Mouse (Mus musculus) cerebral cortex, adult 2 months (tissue): ENCODE measurements around the gene Phf23.

Experiments
- WGBS: fragments of 180-500 bp; shearing (Covaris S2); methylation state at CpG from one replicate; pipeline ENCODE4 v1.1.7; 2018; 5-methylcytosine and 5-hydroxymethylcytosine counted together

Gene Phf23

DNA sequence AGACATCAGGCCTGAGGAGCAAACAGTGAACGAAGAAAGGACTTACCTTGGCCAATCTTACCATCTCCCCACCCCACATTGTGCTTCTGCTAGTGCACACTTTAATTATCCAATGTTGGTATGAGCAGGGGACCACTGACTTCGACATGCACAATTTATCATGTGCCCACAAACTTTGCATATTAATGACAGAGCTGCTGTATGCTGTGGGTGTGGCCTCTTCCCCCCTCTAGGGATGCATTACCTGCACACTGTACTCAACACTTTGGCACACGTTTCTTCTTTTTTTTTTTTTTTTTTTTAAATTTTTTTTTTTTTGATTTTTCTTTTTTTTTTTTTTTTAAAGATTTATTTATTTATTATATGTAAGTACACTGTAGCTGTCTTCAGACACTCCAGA lies 24.8 kb upstream of the Phf23 start:
- 79% methylated on average over 3 of the region's 3 CpGs for WGBS

- 94% methylated on average over 2 of the region's 2 CpGs for WGBS
These were observed 20.7 kb upstream of the Phf23 start for GRCm38 (mm10) chr11:69974907-69975306.

DNA sequence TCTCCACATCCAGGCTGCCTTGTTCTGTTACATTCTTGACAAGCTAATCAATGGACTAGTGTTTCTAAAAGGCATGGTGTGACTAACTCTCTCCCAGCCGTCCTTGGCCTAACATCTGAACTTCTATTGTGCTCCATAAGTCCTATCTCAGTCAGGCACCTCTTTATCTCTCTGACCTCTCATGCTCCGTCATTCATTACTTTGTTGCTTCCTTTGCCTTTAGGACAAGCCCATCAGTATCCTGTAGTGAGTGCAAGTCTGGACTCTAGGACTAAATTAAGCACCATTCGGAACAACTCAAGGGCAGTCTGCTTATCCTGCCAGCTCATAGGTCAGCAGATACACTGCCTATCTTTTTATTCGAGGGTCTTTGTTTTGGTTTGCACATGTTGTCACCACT lies 19.3 kb upstream of the Phf23 start:
- WGBS, result 78% methylated on average over 4 of the region's 4 CpGs

GRCm38 (mm10) chr11:69979827-69980195 lies 15.8 kb upstream of the Phf23 start:
- WGBS, result 1% methylated on average over 16 of the region's 16 CpGs

DNA sequence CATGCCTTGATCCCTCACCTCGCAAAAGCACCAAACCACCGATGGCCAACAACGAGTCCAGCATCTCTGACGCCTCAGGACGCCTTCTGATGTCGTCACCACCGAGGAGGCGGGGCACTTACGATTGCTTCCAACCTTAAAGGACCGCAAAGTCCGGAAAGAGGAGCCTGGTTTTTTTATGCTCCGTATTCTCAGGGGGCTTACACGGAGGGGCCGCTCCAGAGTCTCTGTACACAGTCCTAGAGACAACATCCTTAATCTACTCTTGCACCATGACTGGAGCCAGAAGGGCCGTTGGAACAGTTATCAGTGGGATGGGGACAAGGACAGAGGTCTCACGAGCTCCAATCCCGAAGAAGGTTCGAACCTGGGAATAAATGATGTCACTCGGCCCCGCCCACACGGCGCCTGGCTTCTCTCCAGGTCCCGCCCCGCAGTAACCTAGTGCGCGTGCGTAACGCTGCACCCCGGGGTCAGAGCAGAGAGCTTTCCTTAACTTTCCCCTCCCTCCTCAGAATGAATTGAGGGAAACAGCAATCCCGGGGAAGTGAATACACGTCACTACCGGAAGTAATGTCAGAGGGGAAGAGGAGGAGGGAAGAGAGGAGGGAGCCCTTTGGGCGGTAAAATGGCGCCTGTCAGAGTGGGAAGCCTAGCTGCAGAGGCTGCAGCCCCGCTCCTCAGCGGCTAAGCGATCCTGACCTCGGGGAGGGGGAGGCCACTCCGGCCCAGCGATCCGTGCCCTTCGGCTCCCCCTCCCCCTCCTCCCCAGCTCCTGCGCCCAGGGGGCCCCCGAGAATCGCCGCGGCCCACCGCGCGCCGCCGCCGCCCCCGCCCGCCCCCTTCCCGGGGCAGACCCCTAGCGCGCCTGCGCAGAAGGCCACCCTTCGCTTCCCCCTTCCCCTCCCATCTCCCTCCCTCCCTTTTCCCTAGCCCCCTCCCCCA lies 15.1 kb upstream of the Phf23 start:
- WGBS, result under 1% methylated on average over 43 of the region's 60 CpGs

- WGBS, result under 1% methylated on average over 38 of the region's 43 CpGs
These were observed 14.3 kb upstream of the Phf23 start, which contains the start of gene Ctdnep1 for GRCm38 (mm10) chr11:69981141-69981762. TSS of gene Ctdnep1 (plus strand) at chr11:69981156.

DNA sequence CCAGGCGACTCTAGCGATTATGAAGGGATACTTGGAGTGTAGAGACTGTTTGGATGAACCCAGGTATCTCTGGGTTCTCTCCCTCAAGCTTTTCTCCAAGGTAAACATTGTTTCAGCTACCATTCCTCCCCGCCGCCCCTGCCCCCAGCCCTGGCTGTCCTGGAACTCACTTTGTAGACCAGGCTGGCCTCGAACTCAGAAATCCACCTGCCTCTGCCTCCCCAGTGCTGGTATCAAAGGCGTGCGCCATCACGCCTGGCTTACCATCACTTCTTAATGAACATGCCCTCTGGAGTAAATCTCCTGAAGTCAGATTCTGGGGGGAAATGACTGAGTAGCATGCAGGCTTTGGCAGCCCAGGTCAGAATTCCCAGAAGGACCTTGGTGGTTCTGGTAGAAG lies 13.4 kb upstream of the Phf23 start, which contains the start of gene Elp5:
Elp5 (minus strand) TSS at position 293 of the 400 bp plus-strand sequence.
- WGBS, result 44% methylated on average over 8 of the region's 8 CpGs

- WGBS, result 10% methylated on average over 5 of the region's 5 CpGs
These were observed 12.7 kb upstream of the Phf23 start for GRCm38 (mm10) chr11:69982877-69983276.

GRCm38 (mm10) chr11:69983377-69983776 lies 12.2 kb upstream of the Phf23 start:
- WGBS, result 63% methylated on average over 4 of the region's 4 CpGs

DNA sequence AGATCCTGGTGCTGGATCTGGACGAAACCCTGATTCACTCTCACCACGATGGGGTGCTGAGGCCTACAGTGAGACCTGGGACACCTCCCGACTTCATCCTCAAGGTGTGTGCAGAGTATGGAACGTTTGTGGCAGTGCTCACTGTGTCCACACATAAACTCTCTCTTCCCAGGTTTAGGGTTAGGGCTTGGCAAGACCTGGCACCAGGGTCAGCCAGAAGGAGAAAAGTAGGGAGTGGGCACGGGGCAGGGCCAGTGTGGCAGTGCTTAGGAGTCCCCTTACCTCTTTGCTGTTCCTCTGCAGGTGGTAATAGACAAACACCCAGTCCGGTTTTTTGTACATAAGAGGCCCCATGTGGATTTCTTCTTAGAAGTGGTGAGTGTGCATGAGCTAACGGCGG lies 11.1 kb upstream of the Phf23 start:
- WGBS, result 91% methylated on average over 8 of the region's 8 CpGs

DNA sequence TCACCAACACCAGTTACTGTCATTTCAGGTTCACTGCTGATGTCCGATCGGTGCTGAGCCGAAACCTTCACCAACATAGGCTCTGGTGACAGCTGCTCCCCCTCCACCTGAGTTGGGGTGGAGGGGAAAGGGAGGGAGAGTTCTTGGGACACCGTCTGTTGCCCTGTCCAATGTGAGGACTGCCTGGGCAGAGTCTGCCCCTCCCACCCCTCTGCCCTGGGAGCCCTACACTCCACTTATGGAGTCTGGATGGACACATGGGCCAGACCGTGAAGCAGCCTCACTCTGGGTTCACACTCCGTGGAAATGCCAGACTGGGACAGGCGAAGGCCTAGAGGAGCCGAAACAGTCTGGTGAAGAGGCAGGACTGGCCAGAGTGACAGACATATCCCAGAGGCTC lies 5.6 kb upstream of the Phf23 start:
- WGBS, result 91% methylated on average over 8 of the region's 8 CpGs

- under 1% methylated on average over 40 of the region's 40 CpGs for WGBS
These were observed 4.5 kb upstream of the Phf23 start, which contains the start of gene Gabarap for GRCm38 (mm10) chr11:69990850-69991691. TSS of gene Gabarap (plus strand) at chr11:69991143.

GRCm38 (mm10) chr11:69991711-69992110 lies 3.9 kb upstream of the Phf23 start:
- under 1% methylated on average over 15 of the region's 15 CpGs for WGBS

DNA sequence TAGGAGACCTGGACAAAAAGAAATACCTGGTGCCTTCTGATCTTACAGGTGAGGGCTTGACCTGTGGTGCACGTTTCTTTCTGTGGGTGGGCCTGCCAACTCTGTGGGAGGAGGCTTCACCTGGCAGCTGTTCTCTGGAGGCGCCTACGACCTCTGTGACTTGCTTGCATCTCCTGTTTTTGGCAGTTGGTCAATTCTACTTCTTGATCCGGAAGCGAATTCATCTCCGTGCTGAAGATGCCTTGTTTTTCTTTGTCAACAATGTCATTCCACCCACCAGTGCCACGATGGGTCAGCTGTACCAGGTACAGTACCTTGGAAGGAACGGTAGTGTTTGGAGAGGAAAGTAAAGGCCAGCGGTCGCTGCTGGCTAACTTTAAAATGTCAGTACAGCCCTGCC lies 3.2 kb upstream of the Phf23 start:
- WGBS, result 55% methylated on average over 10 of the region's 10 CpGs

DNA sequence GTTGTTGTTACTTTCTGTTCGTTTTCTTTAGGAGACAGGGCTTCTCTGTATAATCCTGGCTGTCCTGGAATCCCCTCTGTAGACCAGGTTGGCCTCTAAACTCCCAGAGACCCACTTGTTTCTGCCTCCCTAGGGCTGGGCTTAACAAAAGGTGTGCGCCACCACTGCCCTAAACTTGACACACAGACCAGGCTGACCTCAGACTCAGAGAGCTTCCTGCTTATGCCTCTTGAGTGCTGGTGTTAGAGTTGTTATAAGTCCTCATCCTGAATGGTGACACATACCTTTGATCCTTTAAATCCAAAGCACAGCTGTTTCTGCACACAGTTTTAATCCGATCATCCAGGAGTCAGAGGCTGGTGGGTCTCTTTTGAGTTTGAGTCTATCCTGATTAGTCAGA lies 2.6 kb upstream of the Phf23 start:
- WGBS, result 79% methylated on average over 3 of the region's 3 CpGs

DNA sequence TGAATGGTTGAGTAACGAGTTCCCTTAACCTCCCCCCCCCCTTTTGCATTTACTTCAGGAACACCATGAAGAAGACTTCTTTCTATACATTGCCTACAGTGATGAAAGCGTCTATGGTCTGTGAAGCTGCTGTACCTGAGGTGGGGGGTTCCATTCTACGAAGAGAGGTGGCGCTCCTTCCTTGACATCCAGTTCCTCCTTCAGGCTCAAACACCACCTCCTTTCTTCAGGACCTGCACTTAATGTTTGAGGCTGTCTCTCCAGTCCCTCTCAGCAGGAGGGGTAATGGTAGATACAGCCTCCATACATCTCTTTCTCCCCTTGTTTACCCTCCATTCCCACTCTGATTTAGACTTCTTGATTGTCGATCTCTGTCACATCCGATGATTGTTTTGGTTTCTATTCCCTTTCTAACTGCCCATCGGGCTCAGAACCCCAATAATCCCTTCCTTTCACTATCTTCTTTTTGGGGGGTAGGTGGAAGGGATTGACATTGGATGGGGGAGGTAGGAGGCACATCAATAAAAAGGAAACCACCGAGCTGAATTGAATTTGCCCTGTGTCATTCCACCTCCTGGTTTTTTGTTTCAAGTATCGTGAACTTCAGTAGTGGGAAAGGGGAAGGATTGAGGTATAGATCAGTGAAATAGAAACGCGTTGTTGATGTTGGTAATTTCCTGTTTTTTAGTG lies 1.0 kb upstream of the Phf23 start:
- WGBS, result 85% methylated on average over 11 of the region's 11 CpGs

- 2% methylated on average over 66 of the region's 66 CpGs for WGBS
These were observed 834 bp downstream of the Phf23 start for GRCm38 (mm10) chr11:69996161-69997061.

- 2% methylated on average over 40 of the region's 44 CpGs for WGBS
These were observed 1.5 kb downstream of the Phf23 start for GRCm38 (mm10) chr11:69997070-69997509.

DNA sequence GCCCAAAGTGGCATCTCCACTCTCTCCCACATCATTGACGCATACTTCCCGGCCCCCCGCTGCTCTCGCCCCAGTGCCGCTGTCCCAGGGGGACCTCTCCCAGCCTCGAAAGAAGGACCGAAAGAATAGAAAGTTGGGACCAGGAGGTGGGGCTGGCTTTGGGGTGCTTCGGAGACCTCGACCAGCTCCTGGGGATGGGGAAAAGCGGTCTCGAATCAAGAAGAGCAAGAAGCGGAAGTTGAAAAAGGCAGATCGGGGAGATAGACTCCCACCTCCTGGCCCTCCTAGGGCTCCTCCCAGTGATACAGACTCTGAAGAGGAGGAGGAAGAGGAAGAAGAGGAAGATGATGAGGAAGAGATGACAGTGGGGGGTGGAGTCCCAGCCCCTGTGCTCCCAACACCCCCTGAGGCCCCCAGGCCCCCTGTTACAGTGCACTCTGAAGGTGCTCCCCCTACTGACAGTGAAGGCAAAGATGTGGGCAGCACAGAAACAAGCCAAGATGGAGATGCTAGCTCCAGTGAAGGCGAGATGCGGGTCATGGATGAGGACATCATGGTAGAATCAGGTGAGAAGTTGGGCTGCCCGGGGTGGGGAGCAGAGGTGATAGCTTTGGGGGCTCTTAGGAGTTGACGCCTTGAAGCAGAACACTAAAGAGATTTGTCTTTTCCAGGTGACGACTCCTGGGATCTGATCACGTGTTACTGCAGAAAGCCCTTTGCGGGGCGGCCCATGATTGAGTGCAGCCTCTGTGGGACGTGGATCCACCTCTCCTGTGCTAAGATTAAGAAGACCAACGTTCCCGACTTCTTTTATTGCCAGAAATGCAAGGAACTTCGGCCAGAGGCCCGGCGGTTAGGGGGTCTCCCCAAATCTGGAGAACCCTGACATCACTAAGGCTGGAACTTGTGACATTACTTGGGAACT lies 3.3 kb downstream of the Phf23 start:
- 90% methylated on average over 27 of the region's 27 CpGs for WGBS
